23 mouse cellular contexts compared by ENCODE assay signal in the genomic region with DNA sequence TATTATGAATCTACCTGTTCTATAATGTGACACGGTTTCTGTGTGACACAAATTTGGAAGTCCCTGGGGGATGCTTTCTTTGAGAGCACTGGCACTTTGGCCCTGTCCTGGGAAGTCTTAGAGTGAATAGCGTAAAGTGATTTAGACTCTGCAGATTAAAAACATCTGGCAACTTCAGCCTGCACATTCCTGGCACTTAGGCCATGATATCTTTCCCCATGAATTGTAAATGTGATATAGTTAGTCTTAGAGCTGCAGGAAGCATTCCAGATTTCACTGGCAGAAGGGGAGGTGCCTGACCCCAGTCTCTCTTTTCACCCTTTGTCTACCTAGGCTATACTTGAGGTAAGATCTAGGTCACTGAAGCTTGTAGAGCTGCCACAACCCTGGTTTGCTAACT.
DNase-seq lines count a peak whose midpoint lies in the region; ATAC-seq lines count a peak whose summit lies in the region.
"Had no signal": no experiment of that assay in that cellular context is flagged by ENCODE, and none has a peak within 500 bp of the region (broad histone marks: within the 10 kb centered on the region; RNA-seq: fewer than 3 reads in every experiment).

No protein-coding gene starts in this region.

- no peak overlapping the region for H3K4me3 ChIP-seq in heart, embryonic 13.5 days
- no peak overlapping the region for H3K4me3 ChIP-seq in embryonic facial prominence, embryonic 14.5 days (ENCODE audit: low read depth, low read length)
- H3K4me3 ChIP-seq: forebrain, embryonic 12.5 days; heart, embryonic 10.5 days; hindbrain, embryonic 13.5 days; intestine, embryonic 15.5 days; layer of hippocampus, adult 2 months; midbrain, embryonic 12.5 days had no signal

- peaks cover 12% of the 10 kb centered on the region for H3K4me1 ChIP-seq in heart, embryonic 13.5 days
- H3K4me1 ChIP-seq in embryonic facial prominence, embryonic 14.5 days (ENCODE audit: control insufficient read depth, insufficient read depth, low read length), result peaks cover 7% of the 10 kb centered on the region; the same call in 1 of the 2 replicates
- H3K4me1 ChIP-seq: forebrain, embryonic 12.5 days; heart, embryonic 10.5 days; intestine, embryonic 15.5 days; midbrain, embryonic 12.5 days had no signal

- intact Hi-C loops in heart, postnatal 14 days (cut with DNase I), result no loop called here

- no peak overlapping the region for H3K4me2 ChIP-seq in heart, embryonic 13.5 days
- H3K4me2 ChIP-seq in embryonic facial prominence, embryonic 14.5 days (ENCODE audit: low read depth, low read length), result no peak overlapping the region
- H3K4me2 ChIP-seq: forebrain, embryonic 12.5 days; hindbrain, embryonic 13.5 days; intestine, embryonic 15.5 days; liver, embryonic 11.5 days; midbrain, embryonic 12.5 days had no signal

- 0 out of 2 replicates have a peak overlapping the region, but pooled peaks have one; percentile 9 for H3K27ac ChIP-seq in heart, embryonic 13.5 days (replicated peaks)
- H3K27ac ChIP-seq in embryonic facial prominence, embryonic 14.5 days (replicated peaks; ENCODE audit: low read depth, low read length), result no peak overlapping the region
- H3K27ac ChIP-seq: forebrain, embryonic 12.5 days; heart, embryonic 10.5 days; hindbrain, embryonic 13.5 days; intestine, embryonic 15.5 days; layer of hippocampus, adult 2 months; midbrain, embryonic 12.5 days had no signal

- 36% methylated on average over 2 of the region's 2 CpGs for WGBS in heart, embryonic 13.5 days
- WGBS in embryonic facial prominence, embryonic 14.5 days, result 28% methylated on average over 2 of the region's 2 CpGs

- no peaks in the 10 kb centered on the region for H3K27me3 ChIP-seq in heart, embryonic 13.5 days (replicated peaks)
- no peaks in the 10 kb centered on the region for H3K27me3 ChIP-seq in embryonic facial prominence, embryonic 14.5 days (replicated peaks; ENCODE audit: control insufficient read depth, insufficient read depth, low read length)
- H3K27me3 ChIP-seq: forebrain, embryonic 12.5 days; hindbrain, embryonic 13.5 days; intestine, embryonic 15.5 days; midbrain, embryonic 12.5 days had no signal

- ATAC-seq in heart, embryonic 13.5 days (ENCODE audit: extremely low read depth, insufficient number of reproducible peaks, low FRiP score, low TSS enrichment), result no peak
- ATAC-seq in embryonic facial prominence, embryonic 14.5 days (ENCODE audit: low read depth), result no peak
- ATAC-seq: CD4-positive, CD25-positive, alpha-beta regulatory T cell, adult 4 months; intestine, embryonic 15.5 days; liver, postnatal 0 days had no signal

- H3K9me3 ChIP-seq in heart, embryonic 13.5 days, result no peaks in the 10 kb centered on the region
- no peaks in the 10 kb centered on the region for H3K9me3 ChIP-seq in embryonic facial prominence, embryonic 14.5 days (ENCODE audit: control insufficient read depth, low read length)
- H3K9me3 ChIP-seq: forebrain, embryonic 12.5 days; heart, embryonic 10.5 days; hindbrain, embryonic 13.5 days; intestine, embryonic 15.5 days; midbrain, embryonic 12.5 days had no signal

- DNase-seq in heart, postnatal 14 days, result no peak
- peak; percentile 43 for DNase-seq in 3T3-L1 (ENCODE audit: low read depth, low spot score)
- DNase-seq in embryo, embryonic 11 days, result peak; percentile 71
- peak; percentile 40 for DNase-seq in embryonic facial prominence, embryonic 14.5 days (ENCODE audit: low spot score)
- no peak for DNase-seq in liver
- no peak for DNase-seq in adrenal gland, adult 2 months
- DNase-seq in urinary bladder, adult 18-20 months (ENCODE audit: low spot score in 2 of 2), result no peak
- DNase-seq: cerebellum, adult 11 months; cerebellum, adult 9-11 months; kidney, adult 9 months; kidney, postnatal 14 days; liver, postnatal 0 days; lung, postnatal 10 days; thymus, postnatal 14 days had no signal

- H3K9ac ChIP-seq in heart, embryonic 13.5 days, result no peak overlapping the region
- no peak overlapping the region for H3K9ac ChIP-seq in embryonic facial prominence, embryonic 14.5 days (ENCODE audit: low read depth, low read length)
- H3K9ac ChIP-seq: forebrain, embryonic 12.5 days; hindbrain, embryonic 13.5 days; intestine, embryonic 15.5 days; liver, postnatal 0 days; midbrain, embryonic 12.5 days had no signal

- H3K36me3 ChIP-seq in heart, embryonic 13.5 days, result no peaks in the 10 kb centered on the region
- no peaks in the 10 kb centered on the region for H3K36me3 ChIP-seq in embryonic facial prominence, embryonic 14.5 days (ENCODE audit: control insufficient read depth, insufficient read depth, low read length)
- H3K36me3 ChIP-seq: forebrain, embryonic 12.5 days; heart, embryonic 10.5 days; hindbrain, embryonic 13.5 days; intestine, embryonic 15.5 days; midbrain, embryonic 12.5 days had no signal

Comparison
In these comparisons a context has a peak if more than half of its experiments do, and no peak if none do; other contexts are left out.
1. DNase-seq: peak in 3T3-L1 (single experiment), embryo, embryonic 11 days (single experiment) and embryonic facial prominence, embryonic 14.5 days (single experiment); none in heart, postnatal 14 days (0 of 2), liver (single experiment), adrenal gland, adult 2 months (single experiment) and urinary bladder, adult 18-20 months (0 of 2).